Mouse (Mus musculus) intestine, postnatal 0 days (tissue): ENCODE measurements around the gene H2-Q4. TPM values are rescaled to one million over a fixed set of nuclear protein-coding genes. Genes with fewer than 3 reads are reported as not detected.
"Not testable (repeated sequence)": the region's sequence is repeated elsewhere in the genome, so short reads cannot be mapped to it uniquely, and the experiment has no call there.

Experiments
- ATAC-seq: fragments of 200-750 bp; cut with Nextera tagmentation; 2 replicates; pipeline ENCODE4 v1.8.0; 2017; ENCODE audit warnings: mild to moderate bottlenecking, moderate TSS enrichment, moderate library complexity
- H3K27ac ChIP-seq: fragments of 300-500 bp; sonication (generic); 2 replicates; pipeline ENCODE4 v1.5.1; 2014; ENCODE audit warnings: mild to moderate bottlenecking, low read depth, low read length, moderate library complexity
- H3K27me3 ChIP-seq: fragments of 300-500 bp; sonication (generic); replicated peaks from 2 replicates; pipeline ENCODE4 v1.6.1; 2014; ENCODE audit warnings: low read length, mixed read lengths; ENCODE audit not compliant: control insufficient read depth, insufficient read depth
- H3K36me3 ChIP-seq: fragments of 300-500 bp; sonication (generic); 2 replicates; pipeline ENCODE4 v1.6.1; 2014; ENCODE audit warnings: mild to moderate bottlenecking, moderate library complexity; ENCODE audit not compliant: control insufficient read depth, insufficient read depth
- H3K4me1 ChIP-seq: fragments of 300-500 bp; sonication (generic); replicated peaks from 2 replicates; pipeline ENCODE4 v1.6.1; 2014; ENCODE audit warnings: antibody characterized with exemption, low read length, mixed read lengths; ENCODE audit not compliant: control insufficient read depth, insufficient read depth
- H3K4me2 ChIP-seq: fragments of 300-500 bp; sonication (generic); replicated peaks from 2 replicates; pipeline ENCODE4 v1.6.1; 2014; ENCODE audit warnings: low read depth, mild to moderate bottlenecking, moderate library complexity
- H3K4me3 ChIP-seq: fragments of 300-500 bp; sonication (generic); 2 replicates; pipeline ENCODE4 v1.5.1; 2014; ENCODE audit warnings: low read depth, low read length
- H3K9ac ChIP-seq: fragments of 300-500 bp; sonication (generic); 2 replicates; pipeline ENCODE4 v1.6.1; 2014; ENCODE audit warnings: mild to moderate bottlenecking, low read depth, low read length
- H3K9me3 ChIP-seq: fragments of 300-500 bp; sonication (generic); 2 replicates; pipeline ENCODE4 v1.6.1; 2016; ENCODE audit warnings: mixed run types; ENCODE audit not compliant: control insufficient read depth
- CTCF ChIP-seq: sonication (generic); IDR thresholded peaks from 2 replicates; pipeline ENCODE4 v1.5.1; 2016; ENCODE audit warnings: low read depth, mild to moderate bottlenecking, control low read depth, antibody characterized with exemption, moderate library complexity
- WGBS: fragments of 180-500 bp; shearing (Covaris S2); extraction: QIAGEN DNeasy Blood & Tissue Kit; methylation state at CpG from one replicate; pipeline ENCODE4 v1.1.7; 2014; 5-methylcytosine and 5-hydroxymethylcytosine counted together
- polyA plus RNA-seq: library from polyadenylated mRNA; unstranded; fragments of >200 nt; fragmentation: Nextera tagmentation; extraction: Ambion mirVana; gene quantifications from 2 replicates; pipeline ENCODE4 v1.2.1, GENCODE M21; 2015

The H2-Q4 gene
- 11.9 and 14.0 TPM in 2 replicates for polyA plus RNA-seq

- no peak for TF ChIP-seq CTCF
- no peaks in the 10 kb centered on the region for H3K9me3 ChIP-seq
- H3K27me3 ChIP-seq: no peaks in the 10 kb centered on the region
- ATAC-seq: peak; percentile 96
- H3K9ac ChIP-seq: peak within 1 kb of the TSS; percentile 85
- H3K4me1 ChIP-seq: 0 out of 2 replicates have a peak, but pooled peaks cover 4% of the 10 kb centered on the region
- H3K36me3 ChIP-seq: no peaks in the 10 kb centered on the region
- WGBS: under 1% methylated on average over 16 of the region's 16 CpGs
- H3K4me3 ChIP-seq: peak within 1 kb of the TSS; percentile 88
- peak within 1 kb of the TSS; percentile 80 for H3K27ac ChIP-seq
- peak within 1 kb of the TSS; percentile 99 for H3K4me2 ChIP-seq
Measured at GRCm38 (mm10) chr17:35379369-35379728, at the start of gene H2-Q4. H2-Q4 (plus strand) TSS chr17:35379617.

GRCm38 (mm10) chr17:35329714-35330113 is 49.7 kb upstream of the H2-Q4 start:
- not testable (repeated sequence) for H3K9me3 ChIP-seq, H3K4me3 ChIP-seq, H3K27ac ChIP-seq, H3K27me3 ChIP-seq, H3K4me1 ChIP-seq, H3K36me3 ChIP-seq, H3K4me2 ChIP-seq, ATAC-seq, H3K9ac ChIP-seq
- TF ChIP-seq CTCF: peak; percentile 67
- 59% methylated on average over 2 of the region's 3 CpGs for WGBS

- not testable (repeated sequence) for H3K4me2 ChIP-seq, H3K4me3 ChIP-seq, H3K27me3 ChIP-seq, H3K4me1 ChIP-seq, H3K36me3 ChIP-seq, H3K27ac ChIP-seq, H3K9ac ChIP-seq, ATAC-seq, H3K9me3 ChIP-seq
- WGBS: 60% methylated on average over 6 of the region's 6 CpGs
Measured at GRCm38 (mm10) chr17:35331546-35331945, 47.9 kb upstream of the H2-Q4 start.

- peak within 1 kb of the TSS; percentile 87 for H3K27ac ChIP-seq
- H3K9me3 ChIP-seq: no peaks in the 10 kb centered on the region
- TF ChIP-seq CTCF: 0 out of 2 replicates have a peak, but pooled peaks have one; percentile 1
- H3K4me2 ChIP-seq: peak within 1 kb of the TSS; percentile 82
- no peaks in the 10 kb centered on the region for H3K4me1 ChIP-seq
- peak within 1 kb of the TSS; percentile 45 for H3K9ac ChIP-seq
- H3K4me3 ChIP-seq: peak within 1 kb of the TSS; percentile 53
- peak; percentile 94 for ATAC-seq
- H3K27me3 ChIP-seq: peaks cover 8% of the 10 kb centered on the region; the same call in 1 of the 2 replicates
- WGBS: 1% methylated on average over 39 of the region's 40 CpGs
- H3K36me3 ChIP-seq: no peaks in the 10 kb centered on the region
Measured at GRCm38 (mm10) chr17:35342071-35342671, 37.2 kb upstream of the H2-Q4 start, which contains the start of gene H2-Q2. H2-Q2 (plus strand) TSS chr17:35342242.

- H3K36me3 ChIP-seq: no peaks in the 10 kb centered on the region
- no peaks in the 10 kb centered on the region for H3K9me3 ChIP-seq
- peak overlapping the region; percentile 53 for H3K4me3 ChIP-seq
- peak overlapping the region; percentile 45 for H3K9ac ChIP-seq
- peak overlapping the region; percentile 87 for H3K27ac ChIP-seq
- TF ChIP-seq CTCF: no peak
- peak overlapping the region; percentile 82 for H3K4me2 ChIP-seq
- WGBS: 3% methylated on average over 42 of the region's 46 CpGs
- peak; percentile 48 for ATAC-seq
- no peaks in the 10 kb centered on the region for H3K4me1 ChIP-seq
- peaks cover 8% of the 10 kb centered on the region; the same call in 1 of the 2 replicates for H3K27me3 ChIP-seq
Measured at GRCm38 (mm10) chr17:35342711-35343476, 36.5 kb upstream of the H2-Q4 start.

- H3K9me3 ChIP-seq, H3K36me3 ChIP-seq, H3K4me1 ChIP-seq, H3K4me3 ChIP-seq, H3K27ac ChIP-seq, H3K27me3 ChIP-seq, H3K9ac ChIP-seq, H3K4me2 ChIP-seq: not testable (repeated sequence)
- peak; percentile 60 for ATAC-seq
Measured at GRCm38 (mm10) chr17:35347659-35348058, 31.8 kb upstream of the H2-Q4 start.

GRCm38 (mm10) chr17:35353275-35353674 is 26.1 kb upstream of the H2-Q4 start:
- WGBS: 43% methylated on average over 6 of the region's 6 CpGs
- H3K27me3 ChIP-seq, H3K4me1 ChIP-seq, H3K9me3 ChIP-seq, H3K9ac ChIP-seq, ATAC-seq, H3K4me3 ChIP-seq, H3K27ac ChIP-seq, H3K4me2 ChIP-seq, H3K36me3 ChIP-seq: not testable (repeated sequence)
